Mouse (Mus musculus) bone marrow macrophage, adult 2 months (primary cell): Measurements from ENCODE around the gene Rnf141. TPM values are rescaled to one million over a fixed set of nuclear protein-coding genes. Genes with fewer than 3 reads are reported as not detected.

ENCODE experiments used
- H3K27ac ChIP-seq: 2 replicates; pipeline ENCODE4 v1.5.1; 2012; ENCODE audit warnings: low read depth, low read length; ENCODE audit not compliant: insufficient read depth
- H3K4me1 ChIP-seq: 2 replicates; pipeline ENCODE4 v1.6.1; 2012; ENCODE audit warnings: low read length; ENCODE audit not compliant: control insufficient read depth, insufficient read depth
- H3K4me3 ChIP-seq: 2 replicates; pipeline ENCODE4 v1.5.1; 2012; ENCODE audit warnings: mild to moderate bottlenecking, low read length, moderate library complexity; ENCODE audit not compliant: insufficient read depth
- CTCF ChIP-seq: IDR thresholded peaks from 2 replicates; pipeline ENCODE4 v1.5.1; 2012; ENCODE audit warnings: low read depth, mild to moderate bottlenecking, low read length, moderate library complexity
- POLR2A ChIP-seq: IDR thresholded peaks from 2 replicates; pipeline ENCODE4 v1.6.1; 2012; ENCODE audit warnings: mild to moderate bottlenecking, low read depth, low read length, borderline replicate concordance
- polyA plus RNA-seq: library from polyadenylated mRNA; stranded (reverse); fragments of >200 nt; gene quantifications from 2 replicates; pipeline ENCODE4 v1.2.4, GENCODE M21; 2012; ENCODE audit not compliant: missing spikeins, insufficient read depth, insufficient read length

Rnf141 gene
- polyA plus RNA-seq, 1 experiment, result 48.6 TPM

DNA sequence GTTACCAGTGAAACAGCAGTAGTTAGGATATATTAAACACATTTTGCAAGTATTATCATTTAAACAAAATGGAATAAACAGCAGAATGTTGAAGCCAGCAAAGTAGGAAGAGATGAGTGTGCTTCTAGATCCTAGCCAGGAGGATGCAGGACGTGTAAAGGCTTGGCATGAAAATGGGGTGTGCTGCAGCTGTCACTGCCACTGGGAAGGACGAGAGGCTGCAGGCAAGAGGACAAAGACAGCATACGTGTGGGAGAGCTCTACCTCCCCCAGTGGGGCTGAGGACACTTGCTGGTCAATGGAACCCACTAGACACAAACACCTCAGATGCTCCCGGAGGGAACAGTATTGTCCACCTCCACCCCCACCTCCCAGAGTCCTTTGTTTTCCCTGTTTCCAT is 93.4 kb downstream of the Rnf141 start:
- TF ChIP-seq POLR2A, result no peak
- TF ChIP-seq CTCF, result no peak
- Histone ChIP-seq H3K27ac (no peak overlapping the region), H3K4me3 (no peak overlapping the region), H3K4me1 (peaks cover 20% of the 10 kb centered on the region)

Other genes with a start within 250 kb of the Rnf141 start
- gene Sbf2, start 229.5 kb downstream of the Rnf141 start, polyA plus RNA-seq, result 48.1 and 49.9 TPM in 2 replicates
- gene Adm, start 216.8 kb downstream of the Rnf141 start, polyA plus RNA-seq, result not detected in 2 replicates
- 43.3 and 44.5 TPM in 2 replicates for gene Ampd3, start 76.3 kb downstream of the Rnf141 start, polyA plus RNA-seq
- not detected in 2 replicates for gene Lyve1, start 18.8 kb upstream of the Rnf141 start, polyA plus RNA-seq
- 0.13 and 0.20 TPM in 2 replicates for gene Mrvi1, start 138.0 kb upstream of the Rnf141 start, polyA plus RNA-seq
- gene Ctr9, start 184.5 kb upstream of the Rnf141 start, polyA plus RNA-seq, result 24.0 and 28.8 TPM in 2 replicates
- 343 and 428 TPM in 2 replicates for gene Eif4g2, start 238.6 kb upstream of the Rnf141 start, polyA plus RNA-seq